Mouse (Mus musculus) MEL (cell line): ENCODE data around the gene Zfr. TPM values are rescaled to one million over a fixed set of nuclear protein-coding genes. Genes with fewer than 3 reads are reported as not detected.

Source experiments
- DNase-seq: peaks from one replicate; pipeline ENCODE4 v3.0.0; 2011; ENCODE audit warnings: low read depth, low spot score
- H3K27ac ChIP-seq: 2 replicates; pipeline ENCODE4 v1.5.1; 2012; ENCODE audit warnings: low read depth, mild to moderate bottlenecking, control low read depth, low read length, moderate library complexity; ENCODE audit not compliant: control insufficient read depth
- H3K27me3 ChIP-seq, 2 experiments: fragments of 150-350 bp in 1 of 2; sonication (generic) in 1 of 2; 2 replicates each; pipeline ENCODE4 v1.6.1; 2012; ENCODE audit warnings: low read length in 2 of 2, mild to moderate bottlenecking in 2 of 2, improper control_type of control experiment in 1 of 2, moderate library complexity in 1 of 2; ENCODE audit not compliant: insufficient read depth in 2 of 2, control insufficient read depth in 1 of 2
- H3K36me3 ChIP-seq, 2 experiments: 2 replicates each; pipeline ENCODE4 v1.6.1; 2012 to 2014; ENCODE audit warnings: low read length in 2 of 2, improper control_type of control experiment in 1 of 2, inconsistent platforms in 1 of 2, mild to moderate bottlenecking in 1 of 2; ENCODE audit not compliant: insufficient read depth in 2 of 2, control insufficient read depth in 1 of 2
- H3K4me1 ChIP-seq, 2 experiments: fragments of 150-350 bp in 1 of 2; sonication (generic) in 1 of 2; 2 replicates each; pipeline ENCODE4 v1.6.1; 2012; ENCODE audit warnings: low read length in 2 of 2, improper control_type of control experiment in 1 of 2, mild to moderate bottlenecking in 1 of 2; ENCODE audit not compliant: insufficient read depth in 2 of 2, control insufficient read depth in 1 of 2
- H3K4me3 ChIP-seq, 2 experiments: fragments of 150-350 bp in 1 of 2; sonication (generic) in 1 of 2; 2 replicates each; pipeline ENCODE4 v1.5.1; 2012; ENCODE audit warnings: low read depth in 2 of 2, low read length in 2 of 2, mild to moderate bottlenecking in 2 of 2, moderate library complexity in 2 of 2, control low read depth in 1 of 2, improper control_type of control experiment in 1 of 2; ENCODE audit not compliant: control insufficient read depth in 1 of 2, insufficient read depth in 1 of 2
- H3K79me2 ChIP-seq: 2 replicates; pipeline ENCODE4 v1.6.1; 2012; ENCODE audit warnings: mild to moderate bottlenecking, low read length, moderate library complexity; ENCODE audit not compliant: control insufficient read depth, poor library complexity, insufficient read depth
- H3K9ac ChIP-seq: 2 replicates; pipeline ENCODE4 v1.6.1; 2012; ENCODE audit warnings: low read depth, mild to moderate bottlenecking, control low read depth, low read length, moderate library complexity; ENCODE audit not compliant: control insufficient read depth, poor library complexity, severe bottlenecking
- H3K9me3 ChIP-seq: fragments of 150-350 bp; sonication (generic); replicated peaks from 2 replicates; pipeline ENCODE4 v1.6.1; 2012; ENCODE audit warnings: mild to moderate bottlenecking, low read length, improper control_type of control experiment, moderate library complexity; ENCODE audit not compliant: insufficient read depth
- CHD1 ChIP-seq: IDR thresholded peaks from 2 replicates; pipeline ENCODE4 v1.6.1; 2012; ENCODE audit warnings: low read depth, mild to moderate bottlenecking, inconsistent platforms, low read length, improper control_type of control experiment
- ELF1 ChIP-seq: IDR thresholded peaks from 2 replicates; pipeline ENCODE4 v1.6.1; 2014; ENCODE audit warnings: low read depth, mild to moderate bottlenecking, inconsistent platforms, low read length, improper control_type of control experiment, moderate library complexity
- EP300 ChIP-seq, 2 experiments: IDR thresholded peaks; 2 replicates each; pipeline ENCODE4 v1.6.1; 2011; ENCODE audit warnings: improper control_type of control experiment in 2 of 2, low read length in 2 of 2, low read depth in 1 of 2, mild to moderate bottlenecking in 1 of 2
- GABPA ChIP-seq: IDR thresholded peaks from 2 replicates; pipeline ENCODE4 v1.6.1; 2012; ENCODE audit warnings: low read depth, mild to moderate bottlenecking, inconsistent platforms, low read length, improper control_type of control experiment, moderate library complexity
- MAZ ChIP-seq: IDR thresholded peaks from 2 replicates; pipeline ENCODE4 v1.6.1; 2012; ENCODE audit warnings: low read depth, mild to moderate bottlenecking, inconsistent platforms, low read length, improper control_type of control experiment
- MEF2A ChIP-seq: IDR thresholded peaks from 2 replicates; pipeline ENCODE4 v1.6.1; 2014; ENCODE audit warnings: low read depth, mild to moderate bottlenecking, inconsistent platforms, low read length, improper control_type of control experiment; ENCODE audit not compliant: poor library complexity, insufficient replicate concordance, severe bottlenecking; ENCODE audit errors: extremely low read depth
- MYB ChIP-seq: IDR thresholded peaks from 2 replicates; pipeline ENCODE4 v1.6.1; 2011; ENCODE audit warnings: mild to moderate bottlenecking, low read depth, low read length, improper control_type of control experiment
- MYC ChIP-seq: IDR thresholded peaks from 2 replicates; pipeline ENCODE4 v1.6.1; 2011; ENCODE audit warnings: low read depth, mild to moderate bottlenecking, low read length, improper control_type of control experiment, moderate library complexity
- NELFE ChIP-seq: IDR thresholded peaks from 2 replicates; pipeline ENCODE4 v1.6.1; 2011; ENCODE audit warnings: low read depth, low read length, improper control_type of control experiment
- NRF1 ChIP-seq: IDR thresholded peaks from 2 replicates; pipeline ENCODE4 v1.6.1; 2014; ENCODE audit warnings: low read depth, mild to moderate bottlenecking, inconsistent platforms, low read length, improper control_type of control experiment, moderate library complexity; ENCODE audit not compliant: poor library complexity, insufficient read depth, severe bottlenecking
- POLR2A ChIP-seq, 2 experiments: IDR thresholded peaks; 2 replicates each; pipeline ENCODE4 v1.6.1; 2011 to 2012; ENCODE audit warnings: low read length in 2 of 2, mild to moderate bottlenecking in 2 of 2, control low read depth in 1 of 2, improper control_type of control experiment in 1 of 2, low read depth in 1 of 2, moderate library complexity in 1 of 2; ENCODE audit not compliant: control insufficient read depth in 1 of 2, insufficient read depth in 1 of 2, poor library complexity in 1 of 2
- SIN3A ChIP-seq: IDR thresholded peaks from 2 replicates; pipeline ENCODE4 v1.6.1; 2012; ENCODE audit warnings: low read length, improper control_type of control experiment, inconsistent platforms
- SMC3 ChIP-seq: IDR thresholded peaks from 2 replicates; pipeline ENCODE4 v1.6.1; 2011; ENCODE audit warnings: low read depth, low read length, improper control_type of control experiment
- TAL1 ChIP-seq: IDR thresholded peaks from 2 replicates; pipeline ENCODE4 v1.6.1; 2012; ENCODE audit warnings: mild to moderate bottlenecking, inconsistent platforms, low read length, moderate library complexity, mixed read lengths
- UBTF ChIP-seq: IDR thresholded peaks from 2 replicates; pipeline ENCODE4 v1.6.1; 2012; ENCODE audit warnings: low read depth, mild to moderate bottlenecking, inconsistent platforms, low read length, improper control_type of control experiment, moderate library complexity, borderline replicate concordance; ENCODE audit not compliant: insufficient read depth
- ZC3H11A ChIP-seq: IDR thresholded peaks from 2 replicates; pipeline ENCODE4 v1.6.1; 2012; ENCODE audit warnings: low read depth, mild to moderate bottlenecking, inconsistent platforms, low read length, improper control_type of control experiment
- ZMIZ1 ChIP-seq: IDR thresholded peaks from 2 replicates; pipeline ENCODE4 v1.6.1; 2012; ENCODE audit warnings: low read depth, mild to moderate bottlenecking, inconsistent platforms, low read length, improper control_type of control experiment, moderate library complexity
- ZNF384 ChIP-seq: IDR thresholded peaks from 2 replicates; pipeline ENCODE4 v1.6.1; 2012; ENCODE audit warnings: low read depth, mild to moderate bottlenecking, inconsistent platforms, low read length, improper control_type of control experiment
- polyA plus RNA-seq, 2 experiments: library from polyadenylated mRNA; stranded (reverse) in 1 of 2; unstranded in 1 of 2; fragments of >175 nt in 1 of 2; fragments of >200 nt in 1 of 2; gene quantifications; 2 replicates each; pipeline versions ENCODE4 v1.2.1 to v1.2.4; 2012; ENCODE audit warnings: low replicate concordance in 2 of 2, low read depth in 1 of 2; ENCODE audit not compliant: insufficient read length in 2 of 2, insufficient read depth in 1 of 2, missing spikeins in 1 of 2
- total RNA-seq: library from RNA; depleted of rRNA; stranded (reverse); fragments of 300-350 nt; gene quantifications from 2 replicates; pipeline ENCODE4 v1.2.3, GENCODE M21; 2012

The Zfr gene
- total and polyA plus RNA-seq, 3 experiments, result 54.4 to 199 (median 108) TPM

DNA sequence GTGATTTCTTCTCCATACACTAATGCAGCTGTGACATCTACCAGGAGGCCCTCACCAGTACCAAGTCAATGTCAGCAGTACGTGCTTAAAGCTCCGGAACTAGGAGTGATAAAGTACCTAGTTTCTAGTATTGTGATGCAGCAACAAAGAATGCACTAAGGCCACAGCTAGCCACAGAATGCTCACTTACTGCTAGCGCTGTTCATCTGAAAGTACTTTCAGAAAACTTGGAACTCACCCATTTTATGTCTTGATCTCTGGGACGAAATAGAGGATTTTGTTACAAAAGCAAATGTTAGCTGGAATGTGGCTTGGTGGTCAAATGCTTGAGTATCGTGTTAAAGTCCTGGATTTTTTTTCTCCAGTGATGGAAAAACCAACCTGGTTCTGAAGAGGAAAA, 30.0 kb upstream of the Zfr start:
- peaks cover 0 to 5% of the 10 kb centered on the region in 2 experiments; a peak in 1 of 4 replicates for H3K36me3 ChIP-seq
- no peaks in the 10 kb centered on the region for H3K79me2 ChIP-seq
- TF ChIP-seq SMC3 (no peak), MYC (no peak), POLR2A (IDR thresholded peaks at IDR 0.05; ENCODE audit: control insufficient read depth in 1 of 2, insufficient read depth in 1 of 2, low read depth in 1 of 2, low read length in 2 of 2, poor library complexity in 1 of 2) (no peak), UBTF (no peak), NRF1 (no peak), MAZ (no peak), NELFE (no peak), MYB (no peak), ZMIZ1 (no peak), TAL1 (no peak), CHD1 (no peak), ZNF384 (no peak), ZC3H11A (no peak)
- TF ChIP-seq, all 39 proteins: peak for 0
- DNase-seq, result no peak
- Histone ChIP-seq H3K27ac (no peak overlapping the region), H3K4me3 (no peak overlapping the region), H3K4me1 (peaks cover 0 to 5% of the 10 kb centered on the region in 2 experiments; a peak in 1 of 4 replicates), H3K9ac (no peak overlapping the region), H3K27me3 (no peaks in the 10 kb centered on the region; a peak in 1 of 4 replicates), H3K9me3 (no peaks in the 10 kb centered on the region)

DNA sequence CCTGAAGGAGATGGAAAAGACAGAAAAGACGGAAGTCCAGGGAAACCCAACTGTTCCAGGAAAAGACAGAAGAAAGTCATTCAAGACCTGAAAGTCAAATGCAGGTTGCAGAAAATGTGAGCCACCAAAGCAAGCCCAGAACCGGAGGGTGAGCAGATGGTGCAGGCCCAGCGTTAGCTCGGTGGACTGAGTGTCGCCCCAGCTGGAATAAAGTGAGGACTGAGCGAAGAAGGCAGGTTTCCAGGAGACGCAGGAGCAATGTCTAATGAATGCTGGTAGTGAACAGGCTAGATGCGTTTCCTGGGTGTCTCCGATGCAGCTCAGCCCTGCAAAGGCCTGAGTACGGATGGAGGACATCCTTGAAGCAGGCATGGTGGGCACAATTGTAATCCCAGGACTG, 29.5 kb upstream of the Zfr start:
- no peak overlapping the region for H3K9ac ChIP-seq
- H3K9me3 ChIP-seq, result no peaks in the 10 kb centered on the region
- TF ChIP-seq ZMIZ1 (no peak), SIN3A (no peak), MAZ (no peak), UBTF (no peak), EP300 (IDR thresholded peaks at IDR 0.05; ENCODE audit: low read depth in 1 of 2, low read length in 2 of 2) (no peak), NELFE (no peak), ELF1 (no peak), TAL1 (no peak), GABPA (no peak), MEF2A (no peak)
- no peak overlapping the region for H3K4me3 ChIP-seq
- no peak for DNase-seq
- peaks cover 0 to 5% of the 10 kb centered on the region in 2 experiments; a peak in 1 of 4 replicates for H3K36me3 ChIP-seq
- H3K4me1 ChIP-seq, result peaks cover 0 to 5% of the 10 kb centered on the region in 2 experiments; a peak in 1 of 4 replicates
- no peak overlapping the region for H3K27ac ChIP-seq
- H3K79me2 ChIP-seq, result no peaks in the 10 kb centered on the region
- H3K27me3 ChIP-seq, result no peaks in the 10 kb centered on the region
